Mouse (Mus musculus): ENCODE results near the gene Gm20390. TPM values are rescaled to one million over a fixed set of nuclear protein-coding genes. Genes with fewer than 3 reads are reported as not detected.

The Gm20390 gene
- polyA plus RNA-seq (2016; fragmentation: Nextera tagmentation; extraction: Ambion mirVana), result 451 and 498 TPM in 2 replicates

DNA sequence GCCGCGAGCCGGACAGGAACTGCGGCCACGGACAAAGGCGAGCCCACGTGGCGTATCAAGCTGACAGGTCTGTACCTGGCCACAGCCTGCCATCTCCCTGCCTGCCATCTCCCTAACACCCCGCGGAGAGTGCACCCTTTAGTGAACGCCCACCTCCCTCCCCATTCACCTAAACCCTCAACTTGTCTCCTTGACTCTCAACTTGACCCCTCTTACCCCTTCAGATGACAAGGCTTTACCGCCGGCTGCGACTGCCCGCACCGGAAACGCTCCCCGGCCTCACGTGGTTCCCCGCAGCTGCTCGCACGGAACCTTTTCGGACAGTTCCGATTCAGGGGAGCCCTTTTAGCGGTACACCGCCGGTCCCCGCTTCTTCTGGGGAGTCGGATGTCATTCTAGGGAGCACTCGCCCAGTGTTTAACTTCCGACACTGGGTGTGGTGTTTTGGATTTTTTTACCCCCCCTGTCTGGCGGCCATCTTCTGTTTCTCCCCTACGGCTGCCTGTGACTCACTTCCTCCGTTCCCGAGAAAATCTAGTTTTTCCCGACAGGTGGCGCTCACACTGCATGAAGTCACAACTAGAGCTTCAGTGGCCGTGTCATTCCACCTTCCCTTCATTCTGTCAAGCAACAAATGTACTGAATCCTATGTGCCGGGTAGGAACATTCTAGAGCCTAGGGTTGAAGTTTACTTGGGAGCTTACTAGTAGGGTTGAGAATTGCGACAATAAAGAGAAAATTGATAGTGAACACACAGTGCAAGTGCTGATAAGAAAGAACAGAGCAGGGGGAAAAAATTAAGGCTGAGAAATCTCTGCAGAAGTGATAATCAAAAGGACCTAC lies at the start of gene Gm20390, which contains the start of gene Nme1:
TSS of gene Gm20390 (minus strand) at position 289 of the 843 bp plus-strand sequence.
TSS of gene Nme1 (minus strand) at position 517 of the 843 bp plus-strand sequence.
- under 1% methylated on average over 40 of the region's 40 CpGs for WGBS
- Histone ChIP-seq H3K9me3 (replicated peaks) (no peaks in the 10 kb centered on the region), H3K4me3 (peak within 1 kb of the TSS; percentile 83), H3K4me1 (peaks cover 23% of the 10 kb centered on the region), H3K27ac (replicated peaks) (peak within 1 kb of the TSS; percentile 90), H3K27me3 (ENCODE audit: low read depth, poor library complexity, severe bottlenecking) (no peaks in the 10 kb centered on the region), H3K36me3 (peaks cover 30% of the 10 kb centered on the region)
- DNase-seq (ENCODE audit: low spot score), result peak; percentile 98

- no peak for DNase-seq (ENCODE audit: low spot score)
- 93% methylated on average over 2 of the region's 2 CpGs for WGBS
- H3K4me3 ChIP-seq, result no peak overlapping the region
- no peak overlapping the region for H3K27ac ChIP-seq (replicated peaks)
- H3K9me3 ChIP-seq (replicated peaks), result no peaks in the 10 kb centered on the region
- H3K36me3 ChIP-seq, result peaks cover 11% of the 10 kb centered on the region
- H3K27me3 ChIP-seq (ENCODE audit: low read depth, poor library complexity, severe bottlenecking), result no peaks in the 10 kb centered on the region
- H3K4me1 ChIP-seq, result peaks cover 3% of the 10 kb centered on the region; the same call in 1 of the 2 replicates
Measured at GRCm38 (mm10) chr11:94003346-94003745, 35.3 kb upstream of the Gm20390 start.

- no peak overlapping the region for H3K27ac ChIP-seq (replicated peaks)
- no peak overlapping the region for H3K4me3 ChIP-seq
- peaks cover 7% of the 10 kb centered on the region for H3K36me3 ChIP-seq
- H3K27me3 ChIP-seq (ENCODE audit: low read depth, poor library complexity, severe bottlenecking), result no peaks in the 10 kb centered on the region
- H3K4me1 ChIP-seq, result peaks cover 34% of the 10 kb centered on the region
- H3K9me3 ChIP-seq (replicated peaks), result no peaks in the 10 kb centered on the region
- DNase-seq (ENCODE audit: low spot score), result no peak
Measured at GRCm38 (mm10) chr11:93999276-93999675, 31.2 kb upstream of the Gm20390 start.

DNA sequence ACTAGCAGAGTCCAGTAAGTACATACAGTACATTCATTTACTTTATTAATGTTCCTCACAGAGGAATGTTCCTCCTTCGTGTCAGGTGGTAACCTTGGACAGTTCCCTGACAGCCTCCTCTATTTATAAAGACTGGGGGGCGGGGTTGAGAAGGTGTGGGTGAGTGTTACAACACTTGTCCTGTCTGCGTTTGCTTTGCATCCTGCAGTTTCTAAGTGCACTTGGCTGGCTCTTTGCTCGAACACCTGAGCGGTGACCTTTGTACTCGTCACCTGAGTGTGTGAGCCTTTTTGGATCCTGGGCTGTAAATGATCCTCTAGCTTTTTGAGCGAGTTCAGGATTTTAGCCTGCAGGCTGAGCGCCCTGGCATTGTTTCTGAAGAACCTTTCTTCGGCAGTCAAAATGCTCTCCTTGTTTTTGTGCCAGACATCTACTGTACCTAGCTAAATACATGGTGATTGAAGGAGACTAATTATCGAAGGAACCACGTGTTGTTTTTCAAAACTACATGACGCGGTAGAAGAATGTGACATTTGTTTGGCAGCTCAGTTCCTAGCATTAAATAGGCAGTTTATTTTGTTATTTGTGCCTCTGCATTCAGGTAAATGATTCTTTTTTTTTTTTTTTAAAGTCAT lies 29.2 kb upstream of the Gm20390 start:
- 43% methylated on average over 13 of the region's 13 CpGs for WGBS
- Histone ChIP-seq H3K4me1 (peaks cover 34% of the 10 kb centered on the region), H3K27ac (replicated peaks) (no peak overlapping the region), H3K27me3 (ENCODE audit: low read depth, poor library complexity, severe bottlenecking) (no peaks in the 10 kb centered on the region), H3K4me3 (peak overlapping the region; percentile 98), H3K9me3 (replicated peaks) (no peaks in the 10 kb centered on the region), H3K36me3 (peaks cover under 1% of the 10 kb centered on the region)
- no peak for DNase-seq (ENCODE audit: low spot score)

DNA sequence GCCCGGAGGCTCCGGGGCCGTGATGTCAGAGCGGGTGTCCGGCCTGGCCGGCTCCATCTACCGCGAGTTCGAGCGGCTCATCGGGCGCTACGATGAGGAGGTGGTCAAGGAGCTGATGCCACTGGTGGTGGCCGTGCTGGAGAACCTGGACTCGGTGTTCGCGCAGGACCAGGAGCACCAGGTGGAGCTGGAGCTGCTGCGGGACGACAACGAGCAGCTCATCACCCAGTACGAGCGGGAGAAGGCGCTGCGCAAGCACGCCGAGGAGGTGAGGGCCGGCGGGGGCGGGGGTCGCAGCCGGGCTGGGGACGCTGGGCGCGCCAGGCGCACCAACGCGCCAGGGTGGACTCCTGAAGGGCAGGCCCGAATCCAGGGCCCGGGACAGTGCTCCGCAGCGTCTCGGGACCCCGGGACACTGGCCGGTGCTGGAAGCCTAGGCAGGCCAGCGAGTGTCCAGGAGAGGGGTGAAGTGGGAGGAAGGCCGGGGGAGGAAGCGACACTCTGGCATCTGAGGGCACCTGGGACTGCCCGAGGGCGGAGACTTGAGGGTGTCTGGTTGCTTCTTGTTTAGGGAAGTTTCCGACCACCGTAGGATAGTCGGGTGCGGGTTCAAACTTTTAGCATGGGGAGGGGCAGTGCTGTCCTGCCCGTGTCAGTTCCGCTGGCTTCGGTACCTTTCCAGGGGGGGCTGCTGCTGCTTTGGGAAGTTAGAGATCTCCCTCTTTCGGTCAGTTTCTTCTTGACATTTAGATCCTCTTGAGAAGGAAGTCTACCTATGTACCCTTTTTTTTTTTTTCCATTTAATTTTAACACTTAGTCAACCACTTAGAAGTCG lies 28.4 kb upstream of the Gm20390 start:
- Histone ChIP-seq H3K36me3 (no peaks in the 10 kb centered on the region), H3K4me1 (peaks cover 34% of the 10 kb centered on the region), H3K4me3 (peak overlapping the region; percentile 98), H3K27ac (replicated peaks) (peak overlapping the region; percentile 93), H3K9me3 (replicated peaks) (no peaks in the 10 kb centered on the region), H3K27me3 (ENCODE audit: low read depth, poor library complexity, severe bottlenecking) (no peaks in the 10 kb centered on the region)
- DNase-seq (ENCODE audit: low spot score), result no peak
- under 1% methylated on average over 58 of the region's 58 CpGs for WGBS

DNA sequence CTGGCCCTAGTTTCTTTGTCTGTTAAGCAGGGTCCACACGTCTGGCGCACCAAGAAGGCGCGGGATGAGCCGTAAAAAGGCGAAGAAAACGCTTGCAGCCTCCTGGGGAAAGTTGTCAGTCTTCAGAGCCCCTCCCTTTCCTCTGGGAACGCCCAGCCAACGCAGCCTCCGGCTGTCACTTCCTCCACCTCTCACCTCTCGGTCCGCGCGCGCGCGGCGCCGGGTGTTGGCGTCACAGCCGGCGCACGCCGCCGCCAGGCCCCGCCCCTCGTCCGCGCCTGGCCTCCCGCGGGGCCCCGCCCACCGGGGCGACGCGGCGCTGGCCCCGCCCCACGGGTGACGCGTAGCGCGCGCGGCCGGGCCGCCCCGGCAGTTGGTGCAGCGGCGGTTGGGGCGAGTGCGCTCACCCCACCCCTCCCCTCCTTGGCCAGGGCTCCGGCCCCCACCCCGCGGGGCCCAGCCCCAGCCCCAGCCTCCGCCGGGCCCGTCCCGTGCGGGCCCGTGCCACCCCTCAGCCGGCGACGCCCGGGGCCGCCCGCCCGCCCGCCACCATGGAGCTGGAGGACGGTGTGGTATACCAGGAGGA lies 27.7 kb upstream of the Gm20390 start, which contains the start of gene Spag9:
TSS of gene Spag9 (plus strand) at position 372 of the 586 bp plus-strand sequence.
- peak within 1 kb of the TSS; percentile 98 for H3K4me3 ChIP-seq
- peak within 1 kb of the TSS; percentile 93 for H3K27ac ChIP-seq (replicated peaks)
- H3K4me1 ChIP-seq, result peaks cover 34% of the 10 kb centered on the region
- no peaks in the 10 kb centered on the region for H3K27me3 ChIP-seq (ENCODE audit: low read depth, poor library complexity, severe bottlenecking)
- no peaks in the 10 kb centered on the region for H3K36me3 ChIP-seq
- WGBS, result under 1% methylated on average over 70 of the region's 70 CpGs
- no peaks in the 10 kb centered on the region for H3K9me3 ChIP-seq (replicated peaks)
- DNase-seq (ENCODE audit: low spot score), result peak; percentile 94

- WGBS, result 11% methylated on average over 15 of the region's 15 CpGs
- peak; percentile 35 for DNase-seq (ENCODE audit: low spot score)
- H3K9me3 ChIP-seq (replicated peaks), result no peaks in the 10 kb centered on the region
- no peaks in the 10 kb centered on the region for H3K27me3 ChIP-seq (ENCODE audit: low read depth, poor library complexity, severe bottlenecking)
- peak overlapping the region; percentile 98 for H3K4me3 ChIP-seq
- no peaks in the 10 kb centered on the region for H3K36me3 ChIP-seq
- peak overlapping the region; percentile 93 for H3K27ac ChIP-seq (replicated peaks)
- H3K4me1 ChIP-seq, result peaks cover 34% of the 10 kb centered on the region
Measured at GRCm38 (mm10) chr11:93995111-93995719, 27.1 kb upstream of the Gm20390 start.

GRCm38 (mm10) chr11:93994531-93994930 lies 26.4 kb upstream of the Gm20390 start:
- Histone ChIP-seq H3K9me3 (replicated peaks) (no peaks in the 10 kb centered on the region), H3K36me3 (no peaks in the 10 kb centered on the region), H3K4me3 (peak overlapping the region; percentile 98), H3K27me3 (ENCODE audit: low read depth, poor library complexity, severe bottlenecking) (no peaks in the 10 kb centered on the region), H3K27ac (replicated peaks) (0 out of 2 replicates have a peak overlapping the region, but pooled peaks have one; percentile 93), H3K4me1 (peaks cover 34% of the 10 kb centered on the region)
- no peak for DNase-seq (ENCODE audit: low spot score)
- WGBS, result 68% methylated on average over 5 of the region's 5 CpGs

GRCm38 (mm10) chr11:93988328-93989062 lies 20.4 kb upstream of the Gm20390 start:
- Histone ChIP-seq H3K4me1 (no peaks in the 10 kb centered on the region), H3K36me3 (no peaks in the 10 kb centered on the region), H3K27ac (replicated peaks) (no peak overlapping the region; the same call in 1 of the 2 replicates), H3K4me3 (no peak overlapping the region), H3K27me3 (ENCODE audit: low read depth, poor library complexity, severe bottlenecking) (no peaks in the 10 kb centered on the region), H3K9me3 (replicated peaks) (no peaks in the 10 kb centered on the region)
- WGBS, result 74% methylated on average over 12 of the region's 12 CpGs
- DNase-seq (ENCODE audit: low spot score), result no peak

DNA sequence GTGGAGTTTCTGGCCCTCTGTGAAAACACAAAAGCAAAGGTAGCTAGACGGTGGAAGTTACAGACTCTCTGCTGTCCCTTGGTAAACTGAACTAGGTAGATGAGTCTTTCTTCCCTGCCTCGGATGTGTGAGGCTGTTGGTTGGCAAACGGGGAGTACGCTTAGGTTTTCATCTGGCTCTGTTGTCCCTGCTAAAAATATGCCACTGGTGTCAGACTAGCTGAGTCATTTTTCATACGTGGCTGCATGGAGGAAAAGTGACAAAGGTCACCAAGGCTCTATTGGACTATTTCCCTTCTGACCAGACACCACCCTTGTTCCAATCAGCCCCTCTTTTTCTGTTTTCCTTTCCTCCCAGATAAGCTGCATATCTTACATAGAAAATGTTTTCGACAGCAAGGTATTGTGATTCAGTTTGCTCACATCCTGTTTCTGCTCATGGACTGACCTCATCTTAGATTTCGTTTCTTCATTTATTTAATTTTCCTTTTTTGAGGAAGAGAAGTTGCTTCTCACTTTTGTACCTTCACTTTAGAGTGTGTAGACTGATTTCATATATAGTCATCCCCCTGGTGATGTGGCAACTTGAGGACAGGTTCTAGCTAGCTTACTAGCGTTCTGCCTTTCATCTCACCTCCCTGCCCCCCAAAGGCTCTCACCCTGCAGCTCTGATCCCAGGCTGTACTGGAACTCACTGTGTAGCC lies 19.7 kb upstream of the Gm20390 start:
- no peak overlapping the region for H3K27ac ChIP-seq (replicated peaks)
- no peaks in the 10 kb centered on the region for H3K9me3 ChIP-seq (replicated peaks)
- no peaks in the 10 kb centered on the region for H3K4me1 ChIP-seq
- WGBS, result 76% methylated on average over 8 of the region's 8 CpGs
- no peak overlapping the region for H3K4me3 ChIP-seq
- H3K27me3 ChIP-seq (ENCODE audit: low read depth, poor library complexity, severe bottlenecking), result no peaks in the 10 kb centered on the region
- no peak for DNase-seq (ENCODE audit: low spot score)
- no peaks in the 10 kb centered on the region for H3K36me3 ChIP-seq

- no peaks in the 10 kb centered on the region for H3K27me3 ChIP-seq (ENCODE audit: low read depth, poor library complexity, severe bottlenecking)
- H3K27ac ChIP-seq (replicated peaks), result no peak overlapping the region
- DNase-seq (ENCODE audit: low spot score), result no peak
- no peaks in the 10 kb centered on the region for H3K9me3 ChIP-seq (replicated peaks)
- no peaks in the 10 kb centered on the region for H3K36me3 ChIP-seq
- H3K4me3 ChIP-seq, result no peak overlapping the region
- H3K4me1 ChIP-seq, result no peaks in the 10 kb centered on the region
- 89% methylated on average over 4 of the region's 4 CpGs for WGBS
Measured at GRCm38 (mm10) chr11:93987026-93987425, 18.9 kb upstream of the Gm20390 start.

Data from midbrain, embryonic 10.5 days (tissue).